Mouse (Mus musculus): Measurements from ENCODE around the gene Gucy1b2.

- TF ChIP-seq CTCF (IDR thresholded peaks at IDR 0.05; ENCODE audit: low read depth, low read length), result no peak
- TF ChIP-seq POLR2A (IDR thresholded peaks at IDR 0.05; ENCODE audit: borderline replicate concordance, low read depth, low read length), result no peak
Observed at GRCm38 (mm10) chr14:62416742-62417134, 39.4 kb downstream of the Gucy1b2 start.

Measured in bone marrow macrophage, adult 2 months (primary cell).